Mouse (Mus musculus) megakaryocyte, embryonic 14.5 days (primary cell): Measurements from ENCODE around the gene Cubn.

Source experiments
- FLI1 ChIP-seq: IDR thresholded peaks from 2 replicates; pipeline ENCODE4 v1.6.1; 2012; ENCODE audit warnings: low read length, inconsistent platforms, mixed read lengths
- GATA1 ChIP-seq: IDR thresholded peaks from 3 replicates; pipeline ENCODE4 v1.6.1; 2012; ENCODE audit warnings: mixed read lengths, low read length, inconsistent platforms, borderline replicate concordance

GRCm38 (mm10) chr2:13278114-13278862, 213.3 kb downstream of the Cubn start:
- TF ChIP-seq GATA1 (no peak), FLI1 (no peak)
